Mouse (Mus musculus): ENCODE measurements around the gene Pbx4.
A peak's percentile ranks its signal among the peaks of the same experiment; 100 is the strongest.

The Pbx4 gene

DNA sequence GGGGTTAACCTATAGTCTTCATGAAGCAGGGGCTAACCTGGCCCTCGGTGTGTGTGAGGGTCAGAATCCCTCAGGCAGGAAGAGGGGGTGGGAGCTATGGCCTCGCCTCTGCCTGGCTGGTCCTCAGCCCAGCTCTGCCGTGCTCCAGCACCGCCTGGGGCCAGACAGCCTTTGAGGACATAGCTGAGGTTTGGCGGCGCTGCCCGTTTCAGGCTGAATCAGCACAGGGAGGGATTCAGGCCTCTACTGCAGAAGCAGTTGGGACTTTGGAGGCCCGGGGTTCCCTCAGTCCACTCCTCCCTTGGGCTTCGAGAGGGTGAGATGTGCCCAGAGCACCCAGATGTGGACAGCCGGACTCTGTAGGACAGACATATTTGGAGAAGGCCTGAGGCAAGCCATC lies 43.8 kb downstream of the Pbx4 start:
- DNase-seq, result no peak

DNA sequence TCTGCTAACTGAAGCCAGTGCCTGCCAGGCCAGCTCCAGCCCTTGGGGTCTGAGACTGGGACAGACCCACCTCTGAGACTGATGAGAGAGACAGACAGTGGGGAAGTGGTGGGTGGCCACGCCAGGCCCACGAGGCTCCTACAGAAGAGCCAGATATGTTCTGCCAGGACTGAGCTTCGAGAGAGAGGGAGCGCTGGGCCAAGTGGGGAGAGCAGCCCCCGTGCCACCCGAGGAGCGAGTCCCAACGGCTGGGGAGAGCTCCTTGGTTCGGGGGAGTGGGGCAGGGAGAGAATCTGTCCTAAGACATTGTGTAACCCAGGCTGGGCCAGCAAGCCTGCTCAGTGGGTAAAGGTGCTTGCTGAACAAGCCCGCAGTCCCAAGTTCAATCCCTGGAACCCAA lies 44.7 kb downstream of the Pbx4 start:
- DNase-seq, result no peak

DNA sequence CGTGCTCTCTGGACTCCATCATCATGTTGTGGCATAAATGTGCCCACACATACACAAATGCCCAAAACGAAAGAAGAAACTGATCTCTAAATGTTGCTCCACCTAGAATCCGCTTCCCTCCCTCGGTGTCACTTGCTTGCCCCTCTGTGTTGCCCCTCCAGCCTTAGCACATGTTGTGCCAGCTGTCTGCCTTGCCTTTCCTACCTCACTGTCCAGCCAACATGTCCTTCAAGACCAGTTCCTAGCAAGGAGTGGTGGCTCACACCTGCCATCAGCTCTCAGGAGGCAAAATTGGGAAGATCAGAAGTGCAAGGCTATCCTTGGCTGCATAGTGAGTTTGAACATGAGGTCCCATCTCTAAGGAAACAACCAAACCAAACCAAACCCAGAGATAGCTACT lies 45.1 kb downstream of the Pbx4 start:
- no peak for DNase-seq

DNA sequence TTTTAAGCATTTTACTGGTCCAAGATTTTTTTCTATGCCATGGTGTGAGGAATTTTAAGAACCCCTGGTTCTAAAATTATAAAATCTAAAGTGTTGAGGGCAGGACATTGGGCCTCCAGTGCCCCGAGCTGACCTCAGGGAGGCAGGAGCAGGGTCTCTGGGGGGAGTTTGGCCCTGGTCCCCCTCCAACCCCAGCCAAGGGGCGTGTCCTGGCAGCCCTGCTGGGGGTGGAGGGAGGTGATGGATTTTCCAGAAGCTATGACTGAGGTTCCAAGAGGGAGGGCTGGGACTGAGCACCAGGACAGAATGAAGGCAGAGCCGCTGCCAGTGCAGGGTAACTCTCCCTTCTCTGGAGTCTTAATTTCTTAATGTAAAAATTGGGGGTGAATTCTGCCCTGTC lies 45.7 kb downstream of the Pbx4 start:
- DNase-seq, result no peak

DNA sequence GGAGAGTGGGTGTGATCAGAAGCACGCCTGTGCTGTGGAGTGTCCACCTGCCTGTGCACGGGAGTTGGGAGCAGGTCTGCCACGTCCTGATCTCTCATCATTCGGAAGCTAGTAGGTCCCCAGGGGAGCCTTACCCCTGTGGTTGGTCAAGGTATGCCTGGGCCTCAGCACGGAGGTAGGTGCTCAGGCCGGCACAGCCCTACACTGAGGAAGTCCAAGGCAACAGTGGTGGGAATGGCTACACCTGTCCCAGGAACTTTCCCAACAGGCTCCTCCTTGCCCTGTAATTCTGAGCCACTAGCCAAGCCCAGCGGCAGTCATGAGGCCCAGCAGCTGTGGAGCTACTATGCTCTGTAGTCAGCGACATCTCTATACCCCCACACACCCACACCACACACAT lies 47.4 kb downstream of the Pbx4 start:
- no peak for DNase-seq

DNA sequence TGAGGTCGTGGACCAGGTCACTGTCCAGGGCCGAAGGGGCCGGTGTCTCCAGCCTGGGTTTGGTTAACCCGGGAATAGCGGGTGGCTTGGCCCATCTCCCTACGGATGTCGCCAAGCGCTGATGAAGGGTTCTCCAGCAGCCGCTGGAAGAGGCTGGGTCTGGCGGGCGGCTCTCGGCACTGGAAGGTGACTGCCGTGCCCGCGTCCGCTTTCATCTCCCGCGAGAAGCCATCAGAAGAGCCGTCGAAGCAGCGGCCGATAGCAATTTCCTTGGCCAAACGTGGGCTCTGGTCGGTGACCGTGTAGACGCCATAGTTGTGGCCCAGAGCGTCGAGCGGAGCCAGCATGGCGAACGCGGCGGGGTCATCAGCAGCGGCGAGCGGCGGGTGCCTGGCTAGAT lies 48.5 kb downstream of the Pbx4 start:
- DNase-seq, result no peak

DNA sequence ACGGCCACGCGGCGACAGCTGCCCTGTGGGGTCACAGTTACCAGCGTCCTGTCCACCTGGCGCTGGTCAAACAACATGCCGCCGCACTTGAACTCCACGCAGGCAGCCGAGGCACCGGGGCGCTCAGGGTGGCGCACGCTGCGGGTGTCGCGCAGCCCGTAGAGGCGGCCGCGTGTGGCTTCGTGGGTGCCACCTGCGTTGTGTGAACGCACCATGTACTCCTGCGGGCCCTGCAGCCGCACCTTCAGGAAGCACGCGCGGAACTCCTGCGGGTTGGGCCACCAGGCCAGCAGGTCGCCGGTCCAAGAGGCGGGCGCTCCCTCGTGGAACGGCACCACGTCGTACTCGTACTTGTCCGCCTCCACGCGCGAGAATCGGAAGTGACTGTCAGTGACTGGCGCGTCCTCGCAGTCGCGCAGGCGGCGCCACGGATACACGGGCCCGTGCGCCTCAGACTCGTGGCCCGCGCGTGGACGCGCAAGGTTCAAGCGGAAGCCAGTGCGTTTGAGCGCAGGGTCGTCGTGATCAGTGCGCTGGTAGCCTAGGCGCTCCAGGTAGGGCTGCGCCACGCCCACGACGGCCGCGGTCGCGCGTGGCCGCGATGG lies 49.1 kb downstream of the Pbx4 start:
- DNase-seq, result no peak

DNA sequence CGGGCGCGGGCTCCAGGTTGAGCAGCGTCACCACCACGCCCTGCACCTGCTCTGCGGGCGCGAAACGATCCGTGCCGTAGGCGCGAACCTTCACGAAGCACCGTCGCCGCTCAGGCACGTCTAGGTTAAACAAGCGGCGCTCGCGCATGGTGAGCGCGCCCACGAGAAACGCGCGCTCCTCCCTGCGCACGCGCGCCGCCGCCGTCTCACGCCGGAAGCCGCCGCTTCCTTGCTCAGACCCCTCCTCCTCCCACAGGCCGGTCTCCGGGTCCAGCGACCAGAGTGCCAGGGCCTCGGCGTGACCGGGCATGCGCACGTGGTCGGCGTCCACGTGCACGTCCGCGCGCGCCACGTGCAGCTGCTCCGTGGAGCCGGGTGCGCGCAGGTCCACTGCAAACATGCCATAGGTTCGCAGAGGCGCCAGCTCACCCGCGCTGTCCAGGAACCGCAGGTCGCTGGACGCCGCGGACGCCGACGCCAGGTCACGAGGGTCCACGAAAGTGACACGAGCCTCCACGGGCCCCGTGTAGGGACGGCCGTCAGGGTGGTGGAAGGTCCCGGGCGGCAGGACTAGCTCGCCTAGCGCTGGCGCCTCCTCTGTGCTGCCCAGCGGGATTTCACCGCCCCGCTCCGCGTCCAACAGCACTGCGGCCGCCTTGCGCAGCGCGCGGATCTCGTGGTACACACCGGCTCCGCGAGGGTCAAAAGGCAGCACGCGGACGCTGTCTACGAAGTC lies 49.9 kb downstream of the Pbx4 start:
- DNase-seq, result peak; percentile 48

DNA sequence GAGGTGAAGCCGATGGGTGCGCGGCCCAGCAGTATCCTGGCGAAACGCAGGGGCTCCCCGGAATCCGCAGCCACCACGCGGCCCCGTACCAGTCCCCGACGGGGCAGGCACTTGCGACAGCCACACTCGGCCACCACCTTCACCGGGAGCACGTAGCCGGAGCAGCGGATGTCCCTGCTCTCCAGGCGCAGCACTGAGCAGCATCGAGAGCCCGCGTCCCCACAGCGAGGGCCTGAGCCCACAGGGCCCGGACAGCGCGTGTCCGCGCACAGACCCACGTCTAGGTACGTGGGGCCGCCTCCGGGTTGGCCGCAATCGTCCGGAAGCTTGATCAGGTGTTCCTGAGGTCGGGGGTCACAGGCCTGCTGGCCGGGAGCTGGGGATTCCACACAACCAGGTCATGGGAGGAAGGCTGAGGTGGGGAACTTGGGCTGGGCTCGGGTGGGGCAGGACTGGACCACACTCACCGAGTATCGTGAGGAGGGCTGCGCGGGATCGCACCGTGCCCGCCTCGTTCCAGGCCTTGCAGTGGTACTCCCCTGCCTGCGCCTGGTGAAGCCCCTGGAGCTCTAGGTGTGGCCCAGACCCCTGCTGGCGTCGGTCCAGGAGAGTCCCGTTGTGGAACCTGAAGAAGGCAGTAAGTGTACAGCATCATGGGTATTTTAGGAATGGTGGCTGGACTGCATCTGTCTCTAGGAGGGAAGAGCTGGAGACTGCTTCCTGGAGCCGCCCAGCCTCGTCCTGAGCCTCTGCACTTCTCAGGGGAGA lies 50.7 kb downstream of the Pbx4 start:
- DNase-seq, result no peak

DNA sequence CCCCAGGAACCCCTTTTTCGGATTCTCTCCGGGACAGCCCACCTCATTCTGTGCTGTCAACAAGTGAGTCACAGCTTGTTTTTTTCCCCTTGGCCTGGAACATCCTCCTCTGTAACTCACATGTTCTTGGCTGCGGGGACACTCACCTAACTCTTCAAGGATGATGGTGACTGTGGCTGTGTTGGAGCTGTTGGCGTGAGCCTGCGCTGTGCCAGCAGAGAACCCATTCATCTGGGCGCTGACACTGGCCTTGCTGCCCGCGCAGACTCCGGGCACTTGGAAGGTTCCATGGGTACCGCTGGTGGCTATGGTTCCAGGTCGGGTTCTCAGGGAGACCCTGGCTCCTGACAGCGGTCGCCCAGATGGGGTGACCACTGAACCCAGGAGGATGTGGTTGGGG lies 51.9 kb downstream of the Pbx4 start:
- DNase-seq, result no peak

DNA sequence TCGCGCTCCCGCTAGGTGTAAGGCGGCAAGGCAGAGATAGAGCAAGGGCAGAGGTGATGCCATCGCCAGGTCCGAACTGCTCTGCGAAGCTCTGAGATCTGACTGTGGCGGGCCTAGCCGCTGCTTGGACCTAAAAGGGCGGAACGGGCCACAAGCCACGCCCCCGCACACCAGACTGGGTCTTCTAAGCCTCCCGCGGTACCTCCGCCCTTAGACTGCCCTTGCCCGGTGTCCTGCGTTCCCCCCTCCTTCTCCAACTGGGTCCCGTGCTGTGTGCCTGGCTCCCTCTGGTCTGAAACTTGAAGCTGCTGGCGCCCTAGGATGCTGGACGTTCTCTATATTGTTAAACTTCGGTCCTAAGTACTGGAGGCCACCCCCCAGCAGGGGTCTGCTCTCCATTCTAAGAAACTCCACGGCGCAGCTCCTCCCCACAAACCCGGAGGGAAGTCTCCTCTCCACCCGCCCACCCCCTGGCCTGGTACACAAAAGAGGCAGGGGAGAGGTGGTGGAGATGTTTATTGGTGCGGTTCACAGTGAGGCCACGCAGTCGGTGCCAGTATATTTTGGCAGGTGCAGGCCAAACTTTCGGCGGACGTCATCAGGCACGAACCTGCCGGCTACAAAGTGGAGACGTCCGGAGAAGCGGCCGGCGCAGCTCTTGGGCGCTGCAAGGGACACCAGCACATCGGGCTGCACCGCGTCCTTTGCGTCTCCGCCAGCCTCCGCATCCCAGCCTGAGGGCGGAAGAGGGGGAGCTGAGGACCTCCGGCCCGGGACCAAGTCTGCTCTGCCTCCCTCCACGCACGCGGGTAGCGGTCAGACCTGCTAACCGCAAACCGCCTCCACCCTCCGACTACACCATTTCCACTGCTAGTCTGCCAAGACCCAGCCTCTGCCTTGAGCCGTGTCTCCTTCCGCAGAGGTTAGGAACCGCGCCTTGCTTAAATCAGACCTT lies 55.3 kb downstream of the Pbx4 start, which contains the start of gene Cilp2:
Gene Cilp2, minus strand, starts transcription at position 399 of the 955 bp plus-strand sequence.
- no peak for DNase-seq

DNA sequence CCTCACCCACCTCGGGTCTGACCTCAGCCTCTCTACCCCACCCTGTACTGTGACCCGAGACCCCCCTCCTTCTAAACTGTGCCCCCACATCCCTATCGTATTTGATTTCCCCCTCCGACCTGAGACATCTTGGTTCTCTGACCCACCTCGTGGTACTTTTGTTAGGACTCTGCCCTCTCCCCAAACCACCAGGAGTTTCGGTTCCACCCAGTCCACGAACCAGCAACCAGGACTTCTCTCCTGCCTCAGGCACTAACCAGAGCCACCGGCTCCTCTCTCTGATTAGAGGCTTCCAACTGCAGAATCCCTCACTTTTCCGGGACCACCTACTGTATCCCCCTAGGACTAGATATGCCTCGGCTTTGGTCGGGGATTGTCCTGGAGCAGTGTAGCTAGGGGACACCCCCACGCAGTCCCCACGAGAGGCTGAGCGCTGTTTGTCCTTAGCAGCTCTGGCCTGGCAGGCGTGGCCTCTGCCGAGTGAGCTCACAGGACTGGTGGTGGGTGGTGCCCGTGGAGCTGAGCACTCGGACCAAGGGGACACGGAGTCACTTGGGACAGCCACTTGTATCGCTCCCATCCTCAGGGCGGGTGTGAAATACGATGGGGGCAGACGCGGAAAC lies 56.1 kb downstream of the Pbx4 start:
- DNase-seq, result no peak

DNA sequence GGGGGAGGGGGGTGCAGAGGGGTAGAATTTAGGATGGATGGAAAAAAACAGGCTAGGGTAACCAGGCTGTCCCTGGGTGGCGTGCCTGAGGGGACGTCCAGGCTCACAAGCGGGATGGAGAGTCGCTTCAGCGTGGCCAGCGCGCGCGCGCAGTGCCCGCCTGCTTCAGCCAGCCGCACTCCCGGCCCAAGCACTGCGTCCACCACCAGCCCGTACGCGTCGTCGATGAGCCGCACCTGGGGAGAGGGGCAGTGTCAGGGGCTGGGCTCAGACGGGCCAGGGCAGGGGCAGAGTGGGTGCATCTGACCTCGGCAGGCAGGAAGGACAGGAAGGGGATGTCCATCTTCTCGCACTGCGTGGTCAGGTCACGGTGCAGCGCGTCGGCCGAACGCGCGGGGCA lies 56.6 kb downstream of the Pbx4 start:
- no peak for DNase-seq

DNA sequence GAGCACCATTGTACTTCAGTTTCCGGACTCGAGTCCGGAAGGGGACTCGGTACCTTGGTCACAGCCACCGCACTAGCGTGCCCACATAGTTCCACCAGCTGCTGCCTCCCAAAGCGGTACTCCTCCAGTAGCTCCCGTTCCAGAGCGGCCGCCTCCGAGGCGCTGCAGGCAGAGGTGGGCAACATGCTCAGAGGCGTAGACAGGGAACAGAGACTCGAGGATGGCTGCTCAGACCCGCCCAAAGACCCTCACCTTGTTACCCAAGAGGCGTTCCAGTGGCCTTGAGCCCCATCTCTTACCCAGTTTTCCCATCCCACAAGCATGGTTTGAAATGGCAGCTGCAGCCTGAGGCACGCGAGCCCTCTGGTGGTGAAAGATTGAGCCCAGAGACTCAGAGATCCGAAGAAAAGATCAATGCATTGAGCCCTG lies 58.5 kb downstream of the Pbx4 start:
- DNase-seq, result peak; percentile 39

DNA sequence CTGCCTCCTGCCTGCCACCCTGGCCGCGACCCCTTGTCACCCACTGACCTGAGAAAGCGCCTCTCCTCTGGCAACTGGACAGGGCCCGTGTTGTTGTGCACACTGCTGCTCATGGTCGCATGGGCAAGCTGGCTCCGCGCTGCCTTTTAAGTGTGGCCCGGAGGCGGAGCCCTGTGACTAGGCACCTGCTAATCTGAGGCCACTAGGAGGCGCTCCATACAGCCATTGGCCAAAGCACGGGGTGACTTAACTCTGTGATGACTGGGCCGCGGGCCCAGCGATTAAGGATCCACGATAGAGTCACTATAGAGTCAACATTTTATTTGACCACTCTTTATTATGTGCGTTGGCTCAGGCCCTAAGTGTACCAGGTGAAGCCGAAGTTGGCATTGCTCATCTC lies 61.6 kb downstream of the Pbx4 start:
- peak; percentile 68 for DNase-seq

DNA sequence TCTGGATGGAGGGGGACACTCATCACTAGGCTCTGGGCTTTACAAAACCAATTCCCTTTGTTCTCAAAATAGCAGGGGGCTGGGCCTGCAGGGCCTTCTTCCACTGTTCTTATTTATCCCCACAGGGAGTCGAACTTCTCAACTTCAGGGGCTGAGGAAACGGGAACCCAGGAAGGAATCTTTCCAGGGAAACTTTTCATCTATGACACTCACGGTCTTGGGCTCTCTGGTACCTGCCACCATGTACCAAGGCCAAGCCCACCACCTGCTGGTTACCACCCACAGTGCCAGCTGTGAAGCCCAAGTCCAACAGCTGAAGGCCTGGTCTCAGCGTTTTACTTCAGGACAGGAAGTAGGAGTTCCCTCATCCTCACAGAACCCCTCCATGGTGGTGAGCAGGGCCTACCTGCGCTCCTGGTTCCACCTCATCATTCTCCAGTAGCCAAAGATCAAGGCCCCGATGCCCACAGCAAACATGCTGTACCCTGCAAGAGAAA lies 62.6 kb downstream of the Pbx4 start:
- no peak for DNase-seq

DNA sequence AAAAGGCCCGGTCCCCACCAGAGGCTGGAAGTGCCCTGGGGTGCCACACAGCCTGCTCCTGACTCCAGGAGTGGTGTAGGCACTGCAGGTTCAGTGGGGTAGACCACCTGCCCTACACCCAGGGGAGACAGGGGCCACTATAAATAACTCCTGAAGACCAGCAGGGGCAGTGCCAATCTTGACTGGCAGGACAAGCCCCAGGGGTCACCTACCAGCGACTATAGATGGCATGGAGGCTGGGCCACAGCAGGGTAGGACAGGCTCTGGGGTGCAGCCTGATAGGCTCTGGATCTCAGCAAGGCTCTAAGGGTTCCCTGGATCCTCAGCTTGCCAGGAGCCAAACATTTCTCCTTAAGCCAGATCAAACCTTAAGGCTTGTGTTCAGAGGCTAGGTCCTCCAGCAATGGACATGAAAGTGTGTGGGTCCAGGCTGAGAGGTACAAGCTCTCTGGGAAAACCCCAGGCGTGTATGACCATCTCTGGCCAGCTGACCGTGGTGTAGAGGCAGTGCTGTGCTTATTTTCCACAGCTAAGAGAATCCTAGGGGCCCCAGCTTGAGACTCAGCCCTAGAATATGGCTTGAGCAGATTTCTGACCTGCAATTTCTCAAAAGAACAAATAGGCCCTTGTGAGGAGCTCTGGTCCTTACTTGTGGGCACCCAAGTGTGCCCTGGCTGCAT lies 63.6 kb downstream of the Pbx4 start:
- DNase-seq, result no peak

DNA sequence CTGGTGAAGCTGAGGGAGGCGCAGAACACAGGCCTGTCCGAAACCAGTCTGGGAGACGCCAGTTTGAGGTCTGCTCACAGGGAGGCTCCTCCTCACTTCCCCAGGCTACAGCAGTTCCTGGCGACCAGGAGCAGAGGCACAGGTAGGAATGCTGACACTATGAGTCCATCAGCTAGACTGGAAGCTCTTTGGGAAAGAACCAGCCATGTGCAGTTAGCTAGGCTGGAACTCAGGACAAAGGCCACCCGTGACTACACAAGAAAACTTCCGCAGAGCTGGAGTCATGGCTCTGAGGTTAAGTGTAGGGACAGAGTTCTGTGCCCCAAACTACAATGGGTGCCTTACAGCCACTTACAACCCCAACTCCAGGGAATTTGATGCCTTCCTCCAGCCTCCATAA lies 65.6 kb downstream of the Pbx4 start:
- DNase-seq, result no peak

DNA sequence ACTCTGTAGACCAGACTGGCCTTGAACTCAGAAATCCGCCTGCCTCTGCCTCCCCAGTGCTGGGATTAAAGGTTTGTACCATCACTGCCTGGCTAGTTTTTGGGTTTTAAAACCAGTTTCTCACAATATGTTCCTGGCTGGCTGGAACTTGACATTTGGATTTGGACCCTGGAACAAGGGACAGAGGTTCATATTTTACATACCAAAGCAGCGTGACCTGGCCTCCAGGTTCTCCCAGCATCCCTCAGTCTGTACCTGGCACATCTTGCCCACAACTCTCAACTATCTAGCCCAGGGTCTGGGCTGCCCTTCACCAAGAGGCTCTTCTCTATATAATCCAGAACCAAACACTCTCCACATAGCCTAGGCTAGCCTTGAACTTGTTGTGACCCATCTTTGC lies 67.6 kb downstream of the Pbx4 start:
- DNase-seq, result no peak

DNA sequence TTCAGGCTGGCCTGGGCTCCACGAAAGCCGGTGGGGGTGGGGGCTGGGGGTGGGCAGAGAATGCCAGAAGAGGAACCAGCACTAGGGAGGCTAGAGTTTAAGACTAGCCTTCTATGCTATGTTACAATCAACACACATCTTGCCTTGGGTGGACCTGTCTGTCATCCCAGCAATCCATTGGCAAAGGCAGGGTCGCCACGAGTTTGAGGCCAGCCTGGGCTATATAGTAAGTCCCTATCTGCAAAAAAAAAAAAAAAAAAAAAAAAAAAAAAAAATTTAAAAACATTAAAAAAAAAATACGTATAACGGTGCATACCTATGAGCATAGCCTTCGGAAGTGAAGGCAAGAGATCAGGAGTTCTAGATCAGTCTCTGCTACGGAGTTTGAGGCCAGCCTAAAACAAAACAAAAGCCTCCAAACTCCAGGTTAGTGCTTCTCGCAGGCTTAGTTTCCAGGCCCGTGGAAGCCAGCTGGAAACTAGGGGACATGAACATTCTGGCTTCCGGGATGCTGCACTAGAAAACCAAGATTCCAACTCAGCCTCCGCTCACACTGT lies 68.7 kb downstream of the Pbx4 start:
- DNase-seq, result no peak

DNA sequence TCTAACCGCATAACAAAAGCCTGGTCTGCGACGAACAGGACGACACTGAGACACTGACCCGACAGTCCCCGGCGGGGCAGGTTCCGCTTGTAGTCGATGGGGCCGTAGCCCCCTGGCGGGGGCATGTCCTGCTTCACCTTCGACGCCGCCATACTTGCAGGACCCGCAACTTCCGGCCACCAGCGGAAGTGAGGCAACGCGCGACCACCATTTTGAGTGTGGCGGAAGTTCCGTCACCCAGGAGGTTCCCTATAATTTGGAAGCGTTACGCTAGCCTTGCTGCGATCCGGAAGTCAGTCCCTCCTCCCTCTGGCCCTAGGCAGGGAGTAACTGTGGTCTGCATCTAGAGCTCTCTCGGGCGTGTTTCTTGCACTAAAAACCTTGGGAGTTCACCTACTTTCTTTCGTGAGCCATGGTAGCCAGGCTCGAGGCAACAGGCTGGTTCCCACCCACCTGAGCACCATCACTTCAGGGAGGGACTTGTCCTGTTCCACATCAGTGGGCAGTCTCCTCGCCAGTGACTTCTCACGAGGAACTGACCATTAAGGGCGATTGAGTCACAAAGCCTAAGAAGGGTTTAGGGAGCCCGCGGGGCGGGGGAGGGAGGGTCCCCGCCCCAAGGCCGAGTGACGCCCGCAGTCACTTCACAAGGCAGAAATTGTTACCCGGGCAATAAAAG lies 69.3 kb downstream of the Pbx4 start:
- DNase-seq, result peak; percentile 95

Measured in liver (tissue).